Mouse (Mus musculus): Measurements from ENCODE around the gene Lingo1. TPM values are rescaled to one million over a fixed set of nuclear protein-coding genes. Genes with fewer than 3 reads are reported as not detected.

Lingo1 gene
- total and polyA plus RNA-seq, 3 experiments = 0.11 TPM; not detected in 2

- Histone ChIP-seq H3K27me3 (ENCODE audit: insufficient read depth, low read length) (no peaks in the 10 kb centered on the region), H3K4me1 (ENCODE audit: insufficient read depth, low read depth, low read length) (no peaks in the 10 kb centered on the region), H3K9me3 (replicated peaks) (no peaks in the 10 kb centered on the region), H3K4me3 (ENCODE audit: low read depth, low read length) (no peak overlapping the region), H3K36me3 (replicated peaks) (no peaks in the 10 kb centered on the region)
- DNase-seq (ENCODE audit: low spot score) (no peak), ATAC-seq (ENCODE audit: extremely low read depth, insufficient number of reproducible peaks, low FRiP score, poor library complexity, severe bottlenecking) (no peak)
- TF ChIP-seq GATA2 (IDR thresholded peaks at IDR 0.05; ENCODE audit: borderline replicate concordance, low read depth, low read length) = no peak
- no peak for TF ChIP-seq CTCF (IDR thresholded peaks at IDR 0.05; ENCODE audit: low read depth, low read length)
- no peak for TF ChIP-seq POLR2AphosphoS5 (IDR thresholded peaks at IDR 0.05; ENCODE audit: insufficient replicate concordance, low read depth, low read length)
- no peak for TF ChIP-seq GATA1 (IDR thresholded peaks at IDR 0.05; ENCODE audit: borderline replicate concordance, low read length)
- no peak for TF ChIP-seq TAL1 (conservative IDR thresholded peaks at IDR 0.05; ENCODE audit: low read depth, low read length)
These were observed 206.5 kb downstream of the Lingo1 start for GRCm38 (mm10) chr9:56589762-56590161.

- H3K9me3 ChIP-seq (replicated peaks) = no peaks in the 10 kb centered on the region
These were observed 212.2 kb downstream of the Lingo1 start for GRCm38 (mm10) chr9:56584043-56584424.

GRCm38 (mm10) chr9:56583139-56584042 lies 212.9 kb downstream of the Lingo1 start:
- Histone ChIP-seq H3K36me3 (replicated peaks) (no peaks in the 10 kb centered on the region), H3K9me3 (replicated peaks) (no peaks in the 10 kb centered on the region), H3K4me1 (ENCODE audit: insufficient read depth, low read depth, low read length) (no peaks in the 10 kb centered on the region), H3K4me3 (ENCODE audit: low read depth, low read length) (no peak overlapping the region), H3K27me3 (ENCODE audit: insufficient read depth, low read length) (no peaks in the 10 kb centered on the region; the same call in 1 of the 2 replicates)
- ATAC-seq (ENCODE audit: extremely low read depth, insufficient number of reproducible peaks, low FRiP score, poor library complexity, severe bottlenecking) (no peak), DNase-seq (ENCODE audit: low spot score) (no peak)
- TF ChIP-seq CTCF (IDR thresholded peaks at IDR 0.05; ENCODE audit: low read depth, low read length) (no peak), GATA2 (IDR thresholded peaks at IDR 0.05; ENCODE audit: borderline replicate concordance, low read depth, low read length) (no peak), POLR2AphosphoS5 (IDR thresholded peaks at IDR 0.05; ENCODE audit: insufficient replicate concordance, low read depth, low read length) (no peak), TAL1 (conservative IDR thresholded peaks at IDR 0.05; ENCODE audit: low read depth, low read length) (no peak), GATA1 (IDR thresholded peaks at IDR 0.05; ENCODE audit: borderline replicate concordance, low read length) (no peak)

More at GRCm38 (mm10) chr9:56584043-56584424, 212.2 kb downstream of the Lingo1 start:
- DNase-seq (ENCODE audit: low spot score) (no peak), ATAC-seq (ENCODE audit: extremely low read depth, insufficient number of reproducible peaks, low FRiP score, poor library complexity, severe bottlenecking) (no peak)
- H3K36me3 ChIP-seq (replicated peaks) = no peaks in the 10 kb centered on the region
- H3K4me3 ChIP-seq (ENCODE audit: low read depth, low read length) = no peak overlapping the region
- H3K4me1 ChIP-seq (ENCODE audit: insufficient read depth, low read depth, low read length) = no peaks in the 10 kb centered on the region
- no peaks in the 10 kb centered on the region; the same call in 1 of the 2 replicates for H3K27me3 ChIP-seq (ENCODE audit: insufficient read depth, low read length)
- TF ChIP-seq CTCF (IDR thresholded peaks at IDR 0.05; ENCODE audit: low read depth, low read length) (no peak), GATA2 (IDR thresholded peaks at IDR 0.05; ENCODE audit: borderline replicate concordance, low read depth, low read length) (no peak), TAL1 (conservative IDR thresholded peaks at IDR 0.05; ENCODE audit: low read depth, low read length) (no peak), POLR2AphosphoS5 (IDR thresholded peaks at IDR 0.05; ENCODE audit: insufficient replicate concordance, low read depth, low read length) (no peak), GATA1 (IDR thresholded peaks at IDR 0.05; ENCODE audit: borderline replicate concordance, low read length) (no peak)

- TF ChIP-seq CTCF (IDR thresholded peaks at IDR 0.05; ENCODE audit: low read depth, low read length) = no peak
- TF ChIP-seq POLR2AphosphoS5 (IDR thresholded peaks at IDR 0.05; ENCODE audit: insufficient replicate concordance, low read depth, low read length) = no peak
- TF ChIP-seq GATA1 (IDR thresholded peaks at IDR 0.05; ENCODE audit: borderline replicate concordance, low read length) = no peak
- no peak for TF ChIP-seq GATA2 (IDR thresholded peaks at IDR 0.05; ENCODE audit: borderline replicate concordance, low read depth, low read length)
- no peak for TF ChIP-seq TAL1 (conservative IDR thresholded peaks at IDR 0.05; ENCODE audit: low read depth, low read length)
- no peak overlapping the region for H3K4me3 ChIP-seq (ENCODE audit: low read depth, low read length)
- H3K36me3 ChIP-seq (replicated peaks) = no peaks in the 10 kb centered on the region
- no peaks in the 10 kb centered on the region for H3K4me1 ChIP-seq (ENCODE audit: insufficient read depth, low read depth, low read length)
- no peaks in the 10 kb centered on the region for H3K9me3 ChIP-seq (replicated peaks)
- no peak for DNase-seq (ENCODE audit: low spot score)
- no peak for ATAC-seq (ENCODE audit: extremely low read depth, insufficient number of reproducible peaks, low FRiP score, poor library complexity, severe bottlenecking)
- H3K27me3 ChIP-seq (ENCODE audit: insufficient read depth, low read length) = no peaks in the 10 kb centered on the region; the same call in 1 of the 2 replicates
These were observed 213.6 kb downstream of the Lingo1 start for GRCm38 (mm10) chr9:56582628-56583027.

DNA sequence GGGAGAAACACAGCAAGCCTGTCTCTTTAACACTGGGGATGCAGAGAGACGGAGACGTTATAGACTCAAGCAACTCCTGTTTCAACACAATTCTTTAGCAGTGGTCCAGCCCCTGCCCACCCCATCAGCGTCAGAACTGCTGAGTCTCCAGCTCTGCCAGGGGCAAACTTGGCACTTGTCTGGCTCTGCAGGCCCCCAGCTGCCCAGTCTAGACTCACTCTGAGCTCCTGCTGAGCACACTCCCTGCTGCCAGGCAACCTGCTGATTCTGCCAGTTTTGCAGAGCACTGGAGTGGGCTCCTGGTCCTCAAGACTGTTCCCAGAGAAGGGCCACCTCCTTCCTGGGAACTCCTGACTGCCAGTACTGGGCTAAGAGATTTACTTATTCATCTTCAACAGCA lies 214.6 kb downstream of the Lingo1 start:
- Histone ChIP-seq H3K27me3 (ENCODE audit: insufficient read depth, low read length) (no peaks in the 10 kb centered on the region; the same call in 1 of the 2 replicates), H3K9me3 (replicated peaks) (no peaks in the 10 kb centered on the region), H3K4me3 (ENCODE audit: low read depth, low read length) (no peak overlapping the region), H3K4me1 (ENCODE audit: insufficient read depth, low read depth, low read length) (no peaks in the 10 kb centered on the region), H3K36me3 (replicated peaks) (no peaks in the 10 kb centered on the region)
- no peak for TF ChIP-seq CTCF (IDR thresholded peaks at IDR 0.05; ENCODE audit: low read depth, low read length)
- TF ChIP-seq TAL1 (conservative IDR thresholded peaks at IDR 0.05; ENCODE audit: low read depth, low read length) = no peak
- TF ChIP-seq GATA1 (IDR thresholded peaks at IDR 0.05; ENCODE audit: borderline replicate concordance, low read length) = no peak
- TF ChIP-seq GATA2 (IDR thresholded peaks at IDR 0.05; ENCODE audit: borderline replicate concordance, low read depth, low read length) = no peak
- no peak for TF ChIP-seq POLR2AphosphoS5 (IDR thresholded peaks at IDR 0.05; ENCODE audit: insufficient replicate concordance, low read depth, low read length)
- no peak for ATAC-seq (ENCODE audit: extremely low read depth, insufficient number of reproducible peaks, low FRiP score, poor library complexity, severe bottlenecking)
- no peak for DNase-seq (ENCODE audit: low spot score)

GRCm38 (mm10) chr9:56581016-56581415 lies 215.3 kb downstream of the Lingo1 start:
- TF ChIP-seq CTCF (IDR thresholded peaks at IDR 0.05; ENCODE audit: low read depth, low read length) (no peak), GATA2 (IDR thresholded peaks at IDR 0.05; ENCODE audit: borderline replicate concordance, low read depth, low read length) (no peak), TAL1 (conservative IDR thresholded peaks at IDR 0.05; ENCODE audit: low read depth, low read length) (no peak), GATA1 (IDR thresholded peaks at IDR 0.05; ENCODE audit: borderline replicate concordance, low read length) (no peak), POLR2AphosphoS5 (IDR thresholded peaks at IDR 0.05; ENCODE audit: insufficient replicate concordance, low read depth, low read length) (no peak)
- H3K4me3 ChIP-seq (ENCODE audit: low read depth, low read length) = no peak overlapping the region
- no peaks in the 10 kb centered on the region for H3K9me3 ChIP-seq (replicated peaks)
- ATAC-seq (ENCODE audit: extremely low read depth, insufficient number of reproducible peaks, low FRiP score, poor library complexity, severe bottlenecking) (no peak), DNase-seq (ENCODE audit: low spot score) (no peak)
- no peaks in the 10 kb centered on the region for H3K4me1 ChIP-seq (ENCODE audit: insufficient read depth, low read depth, low read length)
- H3K36me3 ChIP-seq (replicated peaks) = no peaks in the 10 kb centered on the region
- no peaks in the 10 kb centered on the region; the same call in 1 of the 2 replicates for H3K27me3 ChIP-seq (ENCODE audit: insufficient read depth, low read length)

Measured in G1E (cell line).